Mouse (Mus musculus) spleen, adult 2 months (tissue): ENCODE measurements around the gene Rangap1.

Experiments used
- CTCF ChIP-seq: fragments of 200-500 bp; IDR thresholded peaks from 2 replicates; pipeline ENCODE4 v1.5.1; 2011; ENCODE audit warnings: mild to moderate bottlenecking, inconsistent platforms; ENCODE audit not compliant: insufficient read depth, insufficient read length, insufficient replicate concordance; ENCODE audit errors: extremely low read depth
- POLR2A ChIP-seq: fragments of 200-500 bp; IDR thresholded peaks from 2 replicates; pipeline ENCODE4 v1.6.1; 2011; ENCODE audit warnings: low read depth, low read length, inconsistent platforms

DNA sequence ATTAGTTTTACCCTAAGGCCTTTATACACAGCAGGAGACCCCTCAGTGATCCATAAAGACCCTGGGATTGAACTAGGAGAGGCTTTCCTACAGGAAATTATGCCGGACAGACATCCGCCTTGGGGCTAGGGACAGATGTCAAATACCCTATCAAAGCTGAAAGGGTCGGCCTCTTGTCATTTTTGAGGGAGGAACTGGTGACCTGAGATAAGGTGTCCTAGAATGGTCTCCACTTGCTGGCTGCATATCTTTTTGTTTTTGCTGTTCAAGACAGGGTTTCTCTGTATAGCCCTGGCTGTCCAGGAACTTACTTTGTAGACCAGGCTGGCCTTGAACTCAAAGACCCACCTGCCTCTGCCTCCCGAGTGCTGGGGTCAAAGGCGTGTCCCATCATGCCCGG is 19.2 kb upstream of the Rangap1 start:
- TF ChIP-seq CTCF (no peak), POLR2A (no peak)
